Mouse (Mus musculus) midbrain, postnatal 0 days (tissue): ENCODE results near the gene Antxr1. TPM values are rescaled to one million over a fixed set of nuclear protein-coding genes. Genes with fewer than 3 reads are reported as not detected.

Experiments used
- ATAC-seq: fragments of 200-750 bp; cut with Nextera tagmentation; 2 replicates; pipeline ENCODE4 v1.8.0; 2017; ENCODE audit warnings: moderate number of reproducible peaks, mild to moderate bottlenecking, moderate TSS enrichment, moderate library complexity; ENCODE audit not compliant: low FRiP score
- DNase-seq: peaks from one replicate; pipeline ENCODE4 v3.0.0-alpha.2; 2015; ENCODE audit warnings: low spot score
- H3K27ac ChIP-seq: fragments of 300-500 bp; sonication (generic); 2 replicates; pipeline ENCODE4 v1.5.1; 2014; ENCODE audit warnings: low read depth, mild to moderate bottlenecking, low read length, mixed read lengths
- H3K27me3 ChIP-seq: fragments of 300-500 bp; sonication (generic); 2 replicates; pipeline ENCODE4 v1.6.1; 2014; ENCODE audit warnings: low read length, control low read depth, mixed read lengths; ENCODE audit not compliant: insufficient read depth
- H3K36me3 ChIP-seq: fragments of 300-500 bp; sonication (generic); 2 replicates; pipeline ENCODE4 v1.6.1; 2014; ENCODE audit warnings: low read length, control low read depth, mixed read lengths; ENCODE audit not compliant: insufficient read depth
- H3K4me1 ChIP-seq: fragments of 300-500 bp; sonication (generic); 2 replicates; pipeline ENCODE4 v1.6.1; 2014; ENCODE audit warnings: mild to moderate bottlenecking, control low read depth, antibody characterized with exemption, low read length, mixed read lengths; ENCODE audit not compliant: insufficient read depth
- H3K4me2 ChIP-seq: fragments of 300-500 bp; sonication (generic); 2 replicates; pipeline ENCODE4 v1.6.1; 2014; ENCODE audit warnings: low read depth, mild to moderate bottlenecking, low read length, mixed read lengths; ENCODE audit not compliant: poor library complexity, severe bottlenecking
- H3K4me3 ChIP-seq: fragments of 300-500 bp; sonication (generic); 2 replicates; pipeline ENCODE4 v1.5.1; 2014; ENCODE audit warnings: low read depth, mild to moderate bottlenecking, low read length, moderate library complexity
- H3K9ac ChIP-seq: fragments of 300-500 bp; sonication (generic); replicated peaks from 2 replicates; pipeline ENCODE4 v1.6.1; 2014; ENCODE audit warnings: mild to moderate bottlenecking, low read length, moderate library complexity, mixed read lengths; ENCODE audit not compliant: poor library complexity, severe bottlenecking
- H3K9me3 ChIP-seq: fragments of 300-500 bp; sonication (generic); 2 replicates; pipeline ENCODE4 v1.6.1; 2016; ENCODE audit warnings: low read length, control low read depth
- CTCF ChIP-seq: IDR thresholded peaks from 2 replicates; pipeline ENCODE4 v1.5.1; 2016; ENCODE audit warnings: antibody characterized with exemption, mild to moderate bottlenecking
- WGBS: fragments of 180-500 bp; shearing (Covaris S2); extraction: QIAGEN DNeasy Blood & Tissue Kit; methylation state at CpG from one replicate; pipeline ENCODE4 v1.1.7; 2014; 5-methylcytosine and 5-hydroxymethylcytosine counted together
- polyA plus RNA-seq: library from polyadenylated mRNA; unstranded; fragments of >200 nt; fragmentation: Nextera tagmentation; extraction: Ambion mirVana; gene quantifications from 2 replicates; pipeline ENCODE4 v1.2.1, GENCODE M21; 2015
- total RNA-seq: library from RNA; depleted of rRNA; stranded (reverse); fragments of >200 nt; gene quantifications from 2 replicates; pipeline ENCODE4 v1.2.3, GENCODE M21; 2014

The Antxr1 gene
- total and polyA plus RNA-seq, 2 experiments from 2014 or later = 2.9 to 13.1 TPM

DNA sequence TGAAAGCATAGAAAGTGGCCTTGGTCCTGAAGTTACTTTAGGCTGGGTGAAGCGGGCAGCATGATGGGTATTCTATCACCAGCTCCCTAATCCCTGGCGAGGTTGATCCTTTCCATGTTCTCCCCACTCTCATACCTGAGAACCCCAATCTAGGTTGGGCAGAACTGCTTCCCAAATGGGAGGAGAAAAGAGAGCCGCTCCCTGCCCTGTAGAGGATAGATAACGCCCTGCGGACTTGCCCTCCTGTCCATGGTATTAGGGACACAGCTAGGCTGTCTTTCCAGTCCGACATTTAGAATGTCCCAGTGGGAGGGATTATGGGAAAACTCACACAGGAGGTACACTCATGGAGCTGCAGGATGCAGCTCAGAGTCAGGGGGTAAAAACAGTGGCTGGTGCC is 165.3 kb downstream of the Antxr1 start:
- WGBS = 88% methylated on average over 6 of the region's 6 CpGs
- Histone ChIP-seq H3K4me2 (no peak overlapping the region), H3K36me3 (no peaks in the 10 kb centered on the region), H3K4me3 (no peak overlapping the region), H3K27me3 (no peaks in the 10 kb centered on the region; the same call in 1 of the 2 replicates), H3K4me1 (peaks cover 7% of the 10 kb centered on the region; the same call in 1 of the 2 replicates), H3K9me3 (no peaks in the 10 kb centered on the region), H3K9ac (no peak overlapping the region), H3K27ac (no peak overlapping the region)
- TF ChIP-seq CTCF = no peak
- ATAC-seq (no peak), DNase-seq (no peak)

DNA sequence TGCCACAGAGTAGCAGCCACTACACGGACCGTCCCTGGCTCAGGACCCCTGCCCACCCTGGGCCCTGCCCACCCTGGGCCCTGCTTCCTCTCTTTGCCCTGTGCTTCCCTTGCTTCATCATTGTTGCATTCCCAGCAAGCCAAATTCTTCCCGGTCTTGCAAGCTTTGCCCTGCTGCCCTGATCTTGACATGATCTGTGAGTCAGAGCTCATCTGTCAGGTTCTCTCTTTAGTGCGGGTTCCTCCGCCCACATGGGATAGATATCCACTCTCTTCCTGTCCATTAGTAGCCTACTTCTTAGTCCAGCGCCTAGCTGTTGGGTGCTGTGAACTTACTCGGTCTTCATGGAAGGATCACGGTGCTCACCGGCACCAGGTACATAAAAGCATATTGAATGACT is 167.6 kb downstream of the Antxr1 start:
- TF ChIP-seq CTCF = no peak
- no peaks in the 10 kb centered on the region for H3K36me3 ChIP-seq
- no peak overlapping the region for H3K4me2 ChIP-seq
- ATAC-seq (no peak), DNase-seq (no peak)
- no peak overlapping the region for H3K4me3 ChIP-seq
- H3K27ac ChIP-seq = no peak overlapping the region
- 92% methylated on average over 9 of the region's 9 CpGs for WGBS
- no peaks in the 10 kb centered on the region; the same call in 1 of the 2 replicates for H3K27me3 ChIP-seq
- H3K4me1 ChIP-seq = peaks cover 7% of the 10 kb centered on the region; the same call in 1 of the 2 replicates
- no peak overlapping the region for H3K9ac ChIP-seq
- no peaks in the 10 kb centered on the region for H3K9me3 ChIP-seq

DNA sequence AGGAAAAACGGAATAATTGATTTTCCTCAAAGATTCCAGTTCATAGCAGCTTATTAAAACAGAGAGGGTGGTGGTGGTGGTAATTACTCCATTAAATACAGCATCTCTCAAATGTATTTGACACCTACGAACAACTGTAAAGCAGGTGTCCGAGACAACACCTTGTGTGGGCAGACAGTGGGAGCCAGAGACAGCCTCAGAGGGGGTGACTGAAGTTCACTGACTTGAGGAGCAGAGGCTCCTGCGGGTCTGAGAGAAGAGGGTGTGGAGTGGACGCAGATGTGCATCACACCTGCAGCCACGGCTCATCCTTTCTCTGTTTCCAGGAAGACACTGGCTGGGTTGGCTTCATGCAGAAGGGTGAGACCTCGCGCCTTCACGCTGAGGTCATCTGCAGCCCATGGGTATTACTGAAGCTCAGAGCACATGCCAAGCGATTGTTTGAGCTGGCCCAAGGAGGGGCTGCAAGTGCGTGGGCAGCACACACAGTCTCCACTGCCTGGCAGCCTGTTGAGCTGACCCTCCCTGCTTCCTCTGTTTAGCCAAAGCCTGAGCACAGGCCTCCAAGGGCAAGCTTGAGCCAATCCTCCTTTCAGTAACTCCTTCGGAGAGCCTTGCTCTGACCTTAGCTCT is 168.8 kb downstream of the Antxr1 start:
- Histone ChIP-seq H3K9ac (no peak overlapping the region), H3K36me3 (no peaks in the 10 kb centered on the region), H3K4me3 (no peak overlapping the region), H3K27ac (no peak overlapping the region), H3K4me1 (peaks cover 7% of the 10 kb centered on the region; the same call in 1 of the 2 replicates), H3K9me3 (no peaks in the 10 kb centered on the region), H3K4me2 (no peak overlapping the region), H3K27me3 (no peaks in the 10 kb centered on the region; the same call in 1 of the 2 replicates)
- DNase-seq (no peak), ATAC-seq (no peak)
- WGBS = 78% methylated on average over 12 of the region's 12 CpGs
- TF ChIP-seq CTCF = no peak

DNA sequence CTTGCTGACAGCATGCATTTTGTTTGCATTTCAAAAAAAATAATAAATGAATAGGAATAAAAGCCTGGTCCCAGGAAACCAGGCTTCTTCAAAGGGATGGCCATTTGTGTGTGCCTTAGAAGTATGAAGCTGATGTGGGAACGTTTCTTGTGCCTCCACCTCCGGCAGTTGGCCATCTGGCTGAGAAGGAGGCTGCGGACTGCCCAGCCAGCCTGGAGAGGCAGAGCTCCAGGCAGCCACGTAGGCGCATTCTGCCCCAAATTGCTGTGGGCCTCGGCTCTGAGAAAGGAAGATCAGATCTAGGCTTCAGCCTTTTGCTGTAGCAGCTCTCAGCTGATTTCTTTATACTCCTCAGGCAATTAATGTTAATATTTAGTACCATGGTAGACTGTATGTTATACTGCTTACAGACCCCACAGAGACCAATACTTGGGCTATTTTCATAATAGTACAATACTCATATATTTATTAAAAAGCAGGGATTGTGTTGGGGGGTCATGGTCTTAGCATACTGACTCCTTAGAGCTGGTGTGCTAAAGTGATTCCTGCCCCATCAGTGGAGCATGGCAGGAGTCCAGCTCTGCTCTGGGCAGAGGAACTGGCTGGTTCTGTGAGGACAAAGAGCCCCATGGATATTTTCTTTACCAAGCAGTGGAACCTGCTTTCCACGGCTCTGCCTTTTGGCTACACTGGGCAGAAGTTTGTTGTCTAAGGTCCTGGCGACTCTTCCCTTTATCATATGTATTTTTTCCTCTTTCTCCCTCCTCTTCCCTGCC is 169.9 kb downstream of the Antxr1 start:
- ATAC-seq = no peak

DNA sequence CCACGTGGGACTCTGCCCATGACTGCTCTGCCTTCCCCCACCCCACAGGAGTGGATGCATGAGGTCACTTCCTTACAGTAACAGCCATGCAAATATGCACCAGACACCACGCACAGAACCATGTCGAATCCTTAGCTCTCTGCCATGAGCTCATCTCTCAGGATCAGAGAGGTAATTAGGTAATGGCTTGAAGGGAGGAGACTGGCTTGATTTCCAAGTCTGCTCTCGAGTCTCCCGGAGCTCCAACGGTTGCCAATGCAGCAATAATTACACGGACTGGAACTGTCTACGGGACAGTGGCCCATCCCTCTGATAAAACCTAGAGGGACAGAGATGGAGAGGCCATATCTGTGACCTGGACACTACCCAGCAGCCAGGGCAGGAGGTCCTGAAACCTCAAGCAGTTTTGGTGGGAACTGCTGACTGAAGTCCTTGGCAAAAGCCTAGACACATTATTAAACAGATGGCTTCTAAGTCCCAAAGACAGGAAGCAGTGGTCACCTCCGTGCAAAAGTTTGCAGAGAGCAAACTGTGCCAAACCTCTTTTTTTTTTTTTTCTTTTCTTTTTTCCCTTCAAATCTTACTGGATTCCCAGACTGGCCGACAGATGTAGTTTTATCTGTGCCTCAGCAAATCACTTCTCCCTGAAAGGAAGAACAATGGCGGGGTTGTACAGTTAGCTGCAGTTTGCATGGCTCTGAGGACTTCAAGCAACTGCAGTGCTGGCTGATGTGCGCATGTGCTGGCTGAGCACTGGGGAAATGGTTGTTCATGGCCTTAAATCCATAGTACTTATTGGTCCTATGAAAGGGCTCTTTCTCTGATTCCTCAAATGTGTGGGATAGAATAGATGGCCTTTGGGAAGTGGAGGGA is 174.0 kb downstream of the Antxr1 start:
- Histone ChIP-seq H3K4me1 (0 out of 2 replicates have a peak, but pooled peaks cover 7% of the 10 kb centered on the region), H3K4me3 (no peak overlapping the region), H3K4me2 (no peak overlapping the region), H3K36me3 (no peaks in the 10 kb centered on the region; the same call in 1 of the 2 replicates), H3K9ac (no peak overlapping the region), H3K27ac (no peak overlapping the region), H3K9me3 (no peaks in the 10 kb centered on the region), H3K27me3 (no peaks in the 10 kb centered on the region)
- DNase-seq = peak; percentile 29
- TF ChIP-seq CTCF = no peak
- ATAC-seq = no peak
- 66% methylated on average over 12 of the region's 12 CpGs for WGBS

More for the DNA sequence above, 169.9 kb downstream of the Antxr1 start:
- no peak overlapping the region for H3K4me3 ChIP-seq
- no peak for TF ChIP-seq CTCF
- H3K4me2 ChIP-seq = no peak overlapping the region
- peaks cover 7% of the 10 kb centered on the region; the same call in 1 of the 2 replicates for H3K4me1 ChIP-seq
- H3K9me3 ChIP-seq = no peaks in the 10 kb centered on the region
- WGBS = 47% methylated on average over 8 of the region's 8 CpGs
- peak; percentile 37 for DNase-seq
- no peak overlapping the region for H3K9ac ChIP-seq
- H3K27ac ChIP-seq = no peak overlapping the region
- H3K27me3 ChIP-seq = no peaks in the 10 kb centered on the region; the same call in 1 of the 2 replicates
- H3K36me3 ChIP-seq = no peaks in the 10 kb centered on the region
